Mouse (Mus musculus): Measurements from ENCODE around the gene Atoh8. TPM values are rescaled to one million over a fixed set of nuclear protein-coding genes. Genes with fewer than 3 reads are reported as not detected.

Gene Atoh8
- polyA plus RNA-seq, 2 experiments: 0.48 to 0.53 TPM

GRCm38 (mm10) chr6:72162155-72162890 lies 73.1 kb downstream of the Atoh8 start:
- Histone ChIP-seq H3K36me3 (replicated peaks; ENCODE audit: control insufficient read depth, insufficient read depth, low read depth) (no peaks in the 10 kb centered on the region), H3K9ac (replicated peaks) (no peak overlapping the region)
- ATAC-seq (ENCODE audit: insufficient read depth): peak; percentile 42; the same call in 1 of the 2 replicates

GRCm38 (mm10) chr6:72161751-72162150 lies 73.6 kb downstream of the Atoh8 start:
- Histone ChIP-seq H3K9me3 (ENCODE audit: control insufficient read depth, low read length) (no peaks in the 10 kb centered on the region), H3K27ac (no peak overlapping the region), H3K9ac (replicated peaks) (no peak overlapping the region), H3K4me1 (replicated peaks; ENCODE audit: control insufficient read depth in 2 of 2, insufficient read depth in 2 of 2, low read length in 1 of 2) (peaks cover 0 to 17% of the 10 kb centered on the region in 2 experiments; a peak in 2 of 4 replicates), H3K4me2 (ENCODE audit: low read depth) (no peak overlapping the region), H3K4me3 (ENCODE audit: insufficient read depth in 1 of 2, low read depth in 2 of 2, low read length in 2 of 2) (no peak overlapping the region), H3K36me3 (replicated peaks; ENCODE audit: control insufficient read depth, insufficient read depth, low read depth) (no peaks in the 10 kb centered on the region), H3K27me3 (ENCODE audit: control insufficient read depth, insufficient read depth, low read length) (no peaks in the 10 kb centered on the region)
- no peak for DNase-seq (ENCODE audit: low read depth in 3 of 3, low spot score in 3 of 3)
- no peak for ATAC-seq (ENCODE audit: insufficient read depth)
- TF ChIP-seq CTCF (IDR thresholded peaks at IDR 0.05; ENCODE audit: low read depth) (no peak), EP300 (IDR thresholded peaks at IDR 0.05; ENCODE audit: low read depth) (no peak)
- WGBS (ENCODE audit: insufficient replicate concordance): 49% methylated on average over 5 of the region's 5 CpGs

More at GRCm38 (mm10) chr6:72162155-72162890, 73.1 kb downstream of the Atoh8 start:
- Histone ChIP-seq H3K4me3 (ENCODE audit: insufficient read depth in 1 of 2, low read depth in 2 of 2, low read length in 2 of 2) (no peak overlapping the region), H3K27me3 (ENCODE audit: control insufficient read depth, insufficient read depth, low read length) (no peaks in the 10 kb centered on the region), H3K4me1 (replicated peaks; ENCODE audit: control insufficient read depth in 2 of 2, insufficient read depth in 2 of 2, low read length in 1 of 2) (peaks cover 0 to 17% of the 10 kb centered on the region in 2 experiments; a peak in 2 of 4 replicates), H3K9me3 (ENCODE audit: control insufficient read depth, low read length) (no peaks in the 10 kb centered on the region), H3K27ac (no peak overlapping the region), H3K4me2 (ENCODE audit: low read depth) (0 out of 2 replicates have a peak overlapping the region, but pooled peaks have one; percentile 8)
- WGBS (ENCODE audit: insufficient replicate concordance): 13% methylated on average over 19 of the region's 19 CpGs
- peak in 2 of 3 experiments; percentile 26 to 29 for DNase-seq (ENCODE audit: low read depth in 3 of 3, low spot score in 3 of 3)
- TF ChIP-seq CTCF (IDR thresholded peaks at IDR 0.05; ENCODE audit: low read depth) (no peak), EP300 (IDR thresholded peaks at IDR 0.05; ENCODE audit: low read depth) (no peak)

- H3K4me3 ChIP-seq (ENCODE audit: insufficient read depth in 1 of 2, low read depth in 2 of 2, low read length in 2 of 2): no peak overlapping the region
- no peak for ATAC-seq (ENCODE audit: insufficient read depth)
- peaks cover 0 to 17% of the 10 kb centered on the region in 2 experiments; a peak in 2 of 4 replicates for H3K4me1 ChIP-seq (replicated peaks; ENCODE audit: control insufficient read depth in 2 of 2, insufficient read depth in 2 of 2, low read length in 1 of 2)
- no peak overlapping the region for H3K27ac ChIP-seq
- no peaks in the 10 kb centered on the region for H3K9me3 ChIP-seq (ENCODE audit: control insufficient read depth, low read length)
- 75% methylated on average over 3 of the region's 3 CpGs for WGBS (ENCODE audit: insufficient replicate concordance)
- no peaks in the 10 kb centered on the region for H3K27me3 ChIP-seq (ENCODE audit: control insufficient read depth, insufficient read depth, low read length)
- TF ChIP-seq EP300 (IDR thresholded peaks at IDR 0.05; ENCODE audit: low read depth): no peak
- no peak for TF ChIP-seq CTCF (IDR thresholded peaks at IDR 0.05; ENCODE audit: low read depth)
- H3K4me2 ChIP-seq (ENCODE audit: low read depth): no peak overlapping the region
- peaks cover 3% of the 10 kb centered on the region; the same call in 1 of the 2 replicates for H3K36me3 ChIP-seq (replicated peaks; ENCODE audit: control insufficient read depth, insufficient read depth, low read depth)
- no peak overlapping the region for H3K9ac ChIP-seq (replicated peaks)
- DNase-seq (ENCODE audit: low read depth in 3 of 3, low spot score in 3 of 3): no peak
Measured at GRCm38 (mm10) chr6:72160991-72161390, 74.4 kb downstream of the Atoh8 start.

GRCm38 (mm10) chr6:72159861-72160395 lies 75.4 kb downstream of the Atoh8 start:
- Histone ChIP-seq H3K36me3 (replicated peaks; ENCODE audit: control insufficient read depth, insufficient read depth, low read depth) (peaks cover 14% of the 10 kb centered on the region), H3K27ac (no peak overlapping the region)
- no peak for DNase-seq (ENCODE audit: low read depth in 3 of 3, low spot score in 3 of 3)

More at GRCm38 (mm10) chr6:72159861-72160395, 75.4 kb downstream of the Atoh8 start:
- H3K4me2 ChIP-seq (ENCODE audit: low read depth): no peak overlapping the region
- no peak for TF ChIP-seq CTCF (IDR thresholded peaks at IDR 0.05; ENCODE audit: low read depth)
- TF ChIP-seq EP300 (IDR thresholded peaks at IDR 0.05; ENCODE audit: low read depth): no peak
- no peak overlapping the region for H3K4me3 ChIP-seq (ENCODE audit: insufficient read depth in 1 of 2, low read depth in 2 of 2, low read length in 2 of 2)
- no peaks in the 10 kb centered on the region for H3K27me3 ChIP-seq (ENCODE audit: control insufficient read depth, insufficient read depth, low read length)
- WGBS (ENCODE audit: insufficient replicate concordance): 58% methylated on average over 10 of the region's 10 CpGs
- ATAC-seq (ENCODE audit: insufficient read depth): no peak
- H3K4me1 ChIP-seq (replicated peaks; ENCODE audit: control insufficient read depth in 2 of 2, insufficient read depth in 2 of 2, low read length in 1 of 2): peaks cover 0 to 17% of the 10 kb centered on the region in 2 experiments; a peak in 2 of 4 replicates
- H3K9me3 ChIP-seq (ENCODE audit: control insufficient read depth, low read length): no peaks in the 10 kb centered on the region
- H3K9ac ChIP-seq (replicated peaks): no peak overlapping the region

Measured in liver, embryonic 14.5 days (tissue).